Mouse (Mus musculus) brain, embryonic 14.5 days (tissue): ENCODE data around the gene Igfbpl1.
A peak's percentile ranks its signal among the peaks of the same experiment; 100 is the strongest.

ENCODE experiments used
- CTCF ChIP-seq: fragments of 200-500 bp; IDR thresholded peaks from 2 replicates; pipeline ENCODE4 v1.5.1; 2012; ENCODE audit warnings: inconsistent platforms, mild to moderate bottlenecking, moderate library complexity, borderline replicate concordance; ENCODE audit not compliant: insufficient read depth, insufficient read length; ENCODE audit errors: extremely low read depth
- POLR2A ChIP-seq: fragments of 200-500 bp; IDR thresholded peaks from 2 replicates; pipeline ENCODE4 v1.6.1; 2012; ENCODE audit warnings: mild to moderate bottlenecking, inconsistent platforms, borderline replicate concordance; ENCODE audit not compliant: poor library complexity, insufficient read depth, insufficient read length, severe bottlenecking; ENCODE audit errors: extremely low read depth

DNA sequence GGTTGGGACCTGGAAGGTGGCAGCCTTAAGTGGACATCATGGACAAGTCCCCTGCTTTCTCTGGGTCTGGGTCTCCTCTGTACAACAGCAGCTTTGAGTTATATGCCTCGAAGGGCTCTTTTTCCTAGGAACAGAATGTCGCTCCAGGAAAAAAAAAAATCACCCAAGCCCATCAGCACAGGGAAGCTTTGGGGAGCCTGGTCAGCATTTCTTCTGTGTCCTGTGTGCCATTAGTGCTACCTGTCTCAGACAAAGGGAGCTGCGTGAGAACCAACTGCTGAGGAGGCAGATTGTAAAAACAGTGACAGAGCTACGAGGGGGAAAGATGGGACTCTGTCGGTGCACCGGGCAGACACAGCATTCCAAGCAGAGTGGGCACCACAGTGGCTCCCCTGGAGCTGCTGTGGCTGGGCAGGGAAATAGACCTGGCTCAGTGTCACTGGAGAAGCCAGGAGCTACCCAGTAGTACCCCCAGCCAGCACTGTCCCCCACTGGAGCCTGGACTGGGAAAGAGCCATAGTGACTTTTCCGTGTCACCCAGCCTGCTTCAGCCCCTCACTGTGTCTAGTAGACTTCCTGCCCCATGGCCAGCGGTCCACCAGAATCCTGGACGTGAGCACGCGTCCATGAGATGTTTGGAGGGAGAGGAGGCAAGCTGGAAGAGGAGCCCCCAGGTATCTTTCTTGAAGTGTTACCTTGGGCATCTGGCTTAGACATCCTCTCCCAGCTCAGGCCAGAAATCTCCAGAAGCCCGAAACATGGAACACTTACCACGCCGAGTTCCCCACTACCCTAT is 1.8 kb downstream of the Igfbpl1 start:
- TF ChIP-seq POLR2A: peak; percentile 6; the same call in 1 of the 2 replicates
- no peak for TF ChIP-seq CTCF
